Mouse (Mus musculus): ENCODE results near the gene Slc48a1. TPM values are rescaled to one million over a fixed set of nuclear protein-coding genes. Genes with fewer than 3 reads are reported as not detected.

Gene Slc48a1
- total and polyA plus RNA-seq, 3 experiments = 116 to 299 TPM; not detected in 1

GRCm38 (mm10) chr15:97746748-97747147, 31.6 kb upstream of the Slc48a1 start (continued):
- TF ChIP-seq NELFE (IDR thresholded peaks at IDR 0.05; ENCODE audit: low read depth, low read length) = peak; percentile 68; the same call in 1 of the 2 replicates
- TF ChIP-seq TAL1 (IDR thresholded peaks at IDR 0.05; ENCODE audit: low read length) = peak; percentile 53
- no peak for TF ChIP-seq ELF1 (IDR thresholded peaks at IDR 0.05; ENCODE audit: low read depth, low read length)
- TF ChIP-seq RAD21 (IDR thresholded peaks at IDR 0.05; ENCODE audit: low read depth, low read length) = no peak
- no peak for TF ChIP-seq SMC3 (IDR thresholded peaks at IDR 0.05; ENCODE audit: low read depth, low read length)
- no peak for TF ChIP-seq USF1 (IDR thresholded peaks at IDR 0.05; ENCODE audit: low read depth, low read length)
- no peak for TF ChIP-seq CHD1 (IDR thresholded peaks at IDR 0.05; ENCODE audit: low read depth, low read length)
- no peak for TF ChIP-seq GABPA (IDR thresholded peaks at IDR 0.05; ENCODE audit: low read depth, low read length)
- TF ChIP-seq KAT2A (conservative IDR thresholded peaks at IDR 0.05; ENCODE audit: low read depth, low read length) = no peak

GRCm38 (mm10) chr15:97747486-97747885, 30.8 kb upstream of the Slc48a1 start:
- no peak for DNase-seq (ENCODE audit: low read depth, low spot score)
- Histone ChIP-seq H3K27me3 (ENCODE audit: control insufficient read depth in 1 of 2, insufficient read depth in 2 of 2, low read length in 2 of 2) (no peaks in the 10 kb centered on the region), H3K9ac (ENCODE audit: control insufficient read depth, low read depth, low read length, poor library complexity, severe bottlenecking) (peak overlapping the region; percentile 37), H3K79me2 (ENCODE audit: control insufficient read depth, insufficient read depth, low read length, poor library complexity) (no peaks in the 10 kb centered on the region; the same call in 1 of the 2 replicates), H3K36me3 (ENCODE audit: control insufficient read depth in 1 of 2, insufficient read depth in 2 of 2, low read length in 2 of 2) (peaks cover 0 to 38% of the 10 kb centered on the region in 2 experiments; a peak in 2 of 4 replicates), H3K9me3 (replicated peaks; ENCODE audit: insufficient read depth, low read length) (no peaks in the 10 kb centered on the region), H3K4me3 (ENCODE audit: control insufficient read depth in 1 of 2, insufficient read depth in 1 of 2, low read depth in 2 of 2, low read length in 2 of 2) (no peak overlapping the region), H3K4me1 (ENCODE audit: control insufficient read depth in 1 of 2, insufficient read depth in 2 of 2, low read length in 2 of 2) (peaks cover 9 to 59% of the 10 kb centered on the region in 2 experiments), H3K27ac (ENCODE audit: control insufficient read depth, low read depth, low read length) (peak overlapping the region; percentile 82)
- TF ChIP-seq MAZ (IDR thresholded peaks at IDR 0.05; ENCODE audit: low read depth, low read length) (no peak), ZNF384 (IDR thresholded peaks at IDR 0.05; ENCODE audit: low read depth, low read length) (0 out of 2 replicates have a peak, but pooled peaks have one; percentile 29), TBP (IDR thresholded peaks at IDR 0.05; ENCODE audit: low read depth, low read length) (peak; percentile 94)

GRCm38 (mm10) chr15:97748309-97748708, 30.0 kb upstream of the Slc48a1 start:
- Histone ChIP-seq H3K9ac (ENCODE audit: control insufficient read depth, low read depth, low read length, poor library complexity, severe bottlenecking) (peak overlapping the region; percentile 42), H3K27ac (ENCODE audit: control insufficient read depth, low read depth, low read length) (peak overlapping the region; percentile 61), H3K36me3 (ENCODE audit: control insufficient read depth in 1 of 2, insufficient read depth in 2 of 2, low read length in 2 of 2) (peaks cover 0 to 38% of the 10 kb centered on the region in 2 experiments; a peak in 2 of 4 replicates), H3K4me1 (ENCODE audit: control insufficient read depth in 1 of 2, insufficient read depth in 2 of 2, low read length in 2 of 2) (peaks cover 9 to 58% of the 10 kb centered on the region in 2 experiments), H3K27me3 (ENCODE audit: control insufficient read depth in 1 of 2, insufficient read depth in 2 of 2, low read length in 2 of 2) (no peaks in the 10 kb centered on the region), H3K79me2 (ENCODE audit: control insufficient read depth, insufficient read depth, low read length, poor library complexity) (no peaks in the 10 kb centered on the region; the same call in 1 of the 2 replicates), H3K4me3 (ENCODE audit: control insufficient read depth in 1 of 2, insufficient read depth in 1 of 2, low read depth in 2 of 2, low read length in 2 of 2) (peak overlapping the region; percentile 18; a peak in 2 of 4 replicates), H3K9me3 (replicated peaks; ENCODE audit: insufficient read depth, low read length) (no peaks in the 10 kb centered on the region)
- peak; percentile 92 for DNase-seq (ENCODE audit: low read depth, low spot score)
- no peak for TF ChIP-seq ZKSCAN1 (IDR thresholded peaks at IDR 0.05; ENCODE audit: low read depth, low read length)
- TF ChIP-seq POLR2AphosphoS2 (IDR thresholded peaks at IDR 0.05; ENCODE audit: low read length) = no peak
- TF ChIP-seq BHLHE40 (IDR thresholded peaks at IDR 0.05; ENCODE audit: borderline replicate concordance, low read depth, low read length) = peak; percentile 20; the same call in 1 of the 2 replicates
- no peak for TF ChIP-seq MAZ (IDR thresholded peaks at IDR 0.05; ENCODE audit: low read depth, low read length)
- peak; percentile 42; the same call in 1 of the 2 replicates for TF ChIP-seq TAL1 (IDR thresholded peaks at IDR 0.05; ENCODE audit: low read length)
- no peak for TF ChIP-seq USF1 (IDR thresholded peaks at IDR 0.05; ENCODE audit: low read depth, low read length)
- no peak for TF ChIP-seq JUND (IDR thresholded peaks at IDR 0.05; ENCODE audit: low read depth, low read length)
- TF ChIP-seq UBTF (IDR thresholded peaks at IDR 0.05; ENCODE audit: borderline replicate concordance, insufficient read depth, low read depth, low read length) = no peak
- TF ChIP-seq POLR2A (IDR thresholded peaks at IDR 0.05; ENCODE audit: control insufficient read depth in 1 of 2, insufficient read depth in 1 of 2, low read depth in 1 of 2, low read length in 2 of 2, poor library complexity in 1 of 2) = peak in 1 of 2 experiments; percentile 34; a peak in 1 of 4 replicates
- 0 out of 2 replicates have a peak, but pooled peaks have one; percentile 18 for TF ChIP-seq NRF1 (IDR thresholded peaks at IDR 0.05; ENCODE audit: insufficient read depth, low read depth, low read length, poor library complexity, severe bottlenecking)
- no peak for TF ChIP-seq KAT2A (conservative IDR thresholded peaks at IDR 0.05; ENCODE audit: low read depth, low read length)
- TF ChIP-seq GATA1 (IDR thresholded peaks at IDR 0.05; ENCODE audit: low read depth, low read length) = peak; percentile 82
- no peak for TF ChIP-seq POLR2AphosphoS5 (IDR thresholded peaks at IDR 0.05; ENCODE audit: borderline replicate concordance, low read depth, low read length)
- TF ChIP-seq MAX (IDR thresholded peaks at IDR 0.05; ENCODE audit: low read length) = no peak
- TF ChIP-seq MYB (IDR thresholded peaks at IDR 0.05; ENCODE audit: low read depth, low read length) = peak; percentile 19; the same call in 1 of the 2 replicates
- peak; percentile 92 for TF ChIP-seq SIN3A (IDR thresholded peaks at IDR 0.05; ENCODE audit: low read length)
- no peak for TF ChIP-seq ZMIZ1 (IDR thresholded peaks at IDR 0.05; ENCODE audit: low read depth, low read length)
- no peak for TF ChIP-seq SMC3 (IDR thresholded peaks at IDR 0.05; ENCODE audit: low read depth, low read length)
- TF ChIP-seq RCOR1 (IDR thresholded peaks at IDR 0.05; ENCODE audit: low read depth, low read length) = peak; percentile 72
- TF ChIP-seq EP300 (IDR thresholded peaks at IDR 0.05; ENCODE audit: low read depth in 1 of 2, low read length in 2 of 2) = peak; percentile 60 to 76
- TF ChIP-seq HCFC1 (IDR thresholded peaks at IDR 0.05; ENCODE audit: low read depth, low read length) = peak; percentile 59
- no peak for TF ChIP-seq MYC (IDR thresholded peaks at IDR 0.05; ENCODE audit: low read depth, low read length)

Data from MEL (cell line).